Mouse (Mus musculus) embryonic facial prominence, embryonic 11.5 days (tissue): Measurements from ENCODE around the gene Zdhhc19. TPM values are rescaled to one million over a fixed set of nuclear protein-coding genes. Genes with fewer than 3 reads are reported as not detected.

Experiments used
- polyA plus RNA-seq: library from polyadenylated mRNA; unstranded; fragments of >200 nt; fragmentation: Nextera tagmentation; extraction: Ambion mirVana; gene quantifications from 2 replicates; pipeline ENCODE4 v1.2.1, GENCODE M21; 2014

Zdhhc19 gene
- polyA plus RNA-seq, 1 experiment from 2014 or later: not detected

Other genes with a start within 250 kb of the Zdhhc19 start
- gene Fbxo45, start 249.1 kb upstream of the Zdhhc19 start, polyA plus RNA-seq: 18.8 and 24.2 TPM in 2 replicates
- 21.1 and 21.2 TPM in 2 replicates for gene Wdr53, start 249.0 kb upstream of the Zdhhc19 start, polyA plus RNA-seq
- not detected in 2 replicates for gene Smco1, start 224.8 kb upstream of the Zdhhc19 start, polyA plus RNA-seq
- gene Rnf168, start 218.8 kb upstream of the Zdhhc19 start, polyA plus RNA-seq: 25.4 and 26.0 TPM in 2 replicates
- 25.1 and 30.6 TPM in 2 replicates for gene Ubxn7, start 164.0 kb upstream of the Zdhhc19 start, polyA plus RNA-seq
- gene Tm4sf19, start 95.8 kb upstream of the Zdhhc19 start, polyA plus RNA-seq: 0.22 TPM in 1 of 2 replicates, not detected in the other
- 31.9 and 32.3 TPM in 2 replicates for gene Tctex1d2, start 76.6 kb upstream of the Zdhhc19 start, polyA plus RNA-seq
- gene Pcyt1a, start 65.3 kb upstream of the Zdhhc19 start, polyA plus RNA-seq: 33.4 and 36.7 TPM in 2 replicates
- 0.34 and 0.53 TPM in 2 replicates for gene Slc51a, start 8.4 kb upstream of the Zdhhc19 start, polyA plus RNA-seq
- gene Tfrc, start 112.7 kb downstream of the Zdhhc19 start, polyA plus RNA-seq: 57.9 and 63.2 TPM in 2 replicates
- 5.3 and 5.8 TPM in 2 replicates for gene Tnk2, start 147.6 kb downstream of the Zdhhc19 start, polyA plus RNA-seq
- gene Muc4, start 239.6 kb downstream of the Zdhhc19 start, polyA plus RNA-seq: 0.28 TPM in 1 of 2 replicates, not detected in the other